Mouse (Mus musculus) forebrain, postnatal 0 days (tissue): ENCODE results near the gene Thbs1. TPM values are rescaled to one million over a fixed set of nuclear protein-coding genes. Genes with fewer than 3 reads are reported as not detected.

Experiments
- ATAC-seq: fragments of 200-750 bp; cut with Nextera tagmentation; 2 replicates; pipeline ENCODE4 v1.8.0; 2017; ENCODE audit warnings: mild to moderate bottlenecking, moderate library complexity
- DNase-seq: peaks from one replicate; pipeline ENCODE4 v3.0.0-alpha.2; 2015
- H3K27ac ChIP-seq: fragments of 300-500 bp; sonication (generic); 2 replicates; pipeline ENCODE4 v1.5.1; 2014; ENCODE audit warnings: low read depth, mild to moderate bottlenecking, antibody characterized with exemption, low read length, moderate library complexity, mixed read lengths
- H3K27me3 ChIP-seq: fragments of 300-500 bp; sonication (generic); 2 replicates; pipeline ENCODE4 v1.6.1; 2014; ENCODE audit warnings: mild to moderate bottlenecking, low read length, mixed read lengths; ENCODE audit not compliant: insufficient read depth
- H3K36me3 ChIP-seq: fragments of 300-500 bp; sonication (generic); 2 replicates; pipeline ENCODE4 v1.6.1; 2014; ENCODE audit warnings: mild to moderate bottlenecking, moderate library complexity; ENCODE audit not compliant: insufficient read depth
- H3K4me1 ChIP-seq: fragments of 300-500 bp; sonication (generic); 2 replicates; pipeline ENCODE4 v1.6.1; 2014; ENCODE audit warnings: antibody characterized with exemption; ENCODE audit not compliant: insufficient read depth
- H3K4me2 ChIP-seq: fragments of 300-500 bp; sonication (generic); 2 replicates; pipeline ENCODE4 v1.6.1; 2014; ENCODE audit warnings: low read depth, mild to moderate bottlenecking, moderate library complexity
- H3K4me3 ChIP-seq: fragments of 300-500 bp; sonication (generic); 2 replicates; pipeline ENCODE4 v1.5.1; 2014; ENCODE audit warnings: low read depth, low read length, mixed read lengths
- H3K9ac ChIP-seq: fragments of 300-500 bp; sonication (generic); 2 replicates; pipeline ENCODE4 v1.6.1; 2014; ENCODE audit warnings: mild to moderate bottlenecking
- H3K9me3 ChIP-seq: fragments of 300-500 bp; sonication (generic); 2 replicates; pipeline ENCODE4 v1.6.1; 2016; ENCODE audit warnings: low read length
- CTCF ChIP-seq: sonication (generic); IDR thresholded peaks from 2 replicates; pipeline ENCODE4 v1.5.1; 2016; ENCODE audit warnings: antibody characterized with exemption, control low read depth, low read depth
- WGBS: fragments of 180-500 bp; shearing (Covaris S2); extraction: QIAGEN DNeasy Blood & Tissue Kit; methylation state at CpG from one replicate; pipeline ENCODE4 v1.1.7; 2014; 5-methylcytosine and 5-hydroxymethylcytosine counted together
- polyA plus RNA-seq: library from polyadenylated mRNA; unstranded; fragments of >200 nt; fragmentation: Nextera tagmentation; extraction: Ambion mirVana; gene quantifications from 2 replicates; pipeline ENCODE4 v1.2.1, GENCODE M21; 2015
- total RNA-seq: library from RNA; depleted of rRNA; stranded (reverse); fragments of >200 nt; gene quantifications from 2 replicates; pipeline ENCODE4 v1.2.3, GENCODE M21; 2014

Thbs1 gene
- total and polyA plus RNA-seq, 2 experiments from 2014 or later, result 4.4 to 16.0 TPM

GRCm38 (mm10) chr2:118125211-118125939 lies 13.7 kb downstream of the Thbs1 start:
- no peak for ATAC-seq
- Histone ChIP-seq H3K4me1 (no peaks in the 10 kb centered on the region), H3K27ac (no peak overlapping the region), H3K9ac (no peak overlapping the region), H3K9me3 (no peaks in the 10 kb centered on the region), H3K27me3 (no peaks in the 10 kb centered on the region), H3K4me3 (no peak overlapping the region), H3K4me2 (no peak overlapping the region), H3K36me3 (no peaks in the 10 kb centered on the region)
- no peak for DNase-seq
- TF ChIP-seq CTCF, result no peak
- WGBS, result 66% methylated on average over 11 of the region's 11 CpGs

GRCm38 (mm10) chr2:118125943-118126470 lies 14.3 kb downstream of the Thbs1 start:
- Histone ChIP-seq H3K4me1 (no peaks in the 10 kb centered on the region), H3K9ac (no peak overlapping the region), H3K4me3 (no peak overlapping the region), H3K27ac (no peak overlapping the region), H3K4me2 (no peak overlapping the region), H3K36me3 (no peaks in the 10 kb centered on the region), H3K27me3 (no peaks in the 10 kb centered on the region), H3K9me3 (no peaks in the 10 kb centered on the region)
- ATAC-seq (no peak), DNase-seq (no peak)
- TF ChIP-seq CTCF, result no peak
- 50% methylated on average over 7 of the region's 7 CpGs for WGBS

- H3K9ac ChIP-seq, result no peak overlapping the region
- 90% methylated on average over 5 of the region's 5 CpGs for WGBS
Measured at GRCm38 (mm10) chr2:118127516-118128288, 16.0 kb downstream of the Thbs1 start.

DNA sequence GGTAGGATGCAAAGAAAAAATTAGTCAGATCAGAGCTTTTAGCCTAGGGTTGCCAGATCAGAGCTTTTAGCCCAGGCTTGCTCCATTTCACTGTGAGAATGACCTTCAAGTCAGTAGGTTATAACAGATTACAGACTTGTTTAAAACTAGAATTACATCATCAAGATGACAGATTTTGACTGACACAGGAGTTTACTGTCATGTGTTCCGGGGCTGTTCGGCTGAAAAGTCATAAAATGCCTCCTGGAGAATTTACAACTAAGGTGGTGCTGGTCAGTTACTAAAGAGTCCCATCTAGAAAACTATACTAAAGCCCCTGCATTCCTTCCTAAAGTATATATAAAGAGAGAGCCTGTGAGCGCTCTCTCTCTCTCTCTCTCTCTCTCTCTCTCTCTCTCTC lies 16.6 kb downstream of the Thbs1 start:
- DNase-seq (no peak), ATAC-seq (no peak)
- H3K36me3 ChIP-seq, result no peaks in the 10 kb centered on the region
- H3K4me3 ChIP-seq, result no peak overlapping the region
- no peak for TF ChIP-seq CTCF
- no peak overlapping the region for H3K9ac ChIP-seq
- H3K4me2 ChIP-seq, result no peak overlapping the region
- H3K9me3 ChIP-seq, result no peaks in the 10 kb centered on the region
- no peaks in the 10 kb centered on the region for H3K27me3 ChIP-seq
- 77% methylated on average over 3 of the region's 3 CpGs for WGBS
- no peaks in the 10 kb centered on the region for H3K4me1 ChIP-seq
- no peak overlapping the region for H3K27ac ChIP-seq

More at GRCm38 (mm10) chr2:118127516-118128288, 16.0 kb downstream of the Thbs1 start:
- Histone ChIP-seq H3K9me3 (no peaks in the 10 kb centered on the region), H3K27me3 (no peaks in the 10 kb centered on the region), H3K36me3 (no peaks in the 10 kb centered on the region), H3K4me1 (no peaks in the 10 kb centered on the region), H3K4me3 (no peak overlapping the region), H3K4me2 (no peak overlapping the region), H3K27ac (no peak overlapping the region)
- TF ChIP-seq CTCF, result no peak
- ATAC-seq (no peak), DNase-seq (no peak)

DNA sequence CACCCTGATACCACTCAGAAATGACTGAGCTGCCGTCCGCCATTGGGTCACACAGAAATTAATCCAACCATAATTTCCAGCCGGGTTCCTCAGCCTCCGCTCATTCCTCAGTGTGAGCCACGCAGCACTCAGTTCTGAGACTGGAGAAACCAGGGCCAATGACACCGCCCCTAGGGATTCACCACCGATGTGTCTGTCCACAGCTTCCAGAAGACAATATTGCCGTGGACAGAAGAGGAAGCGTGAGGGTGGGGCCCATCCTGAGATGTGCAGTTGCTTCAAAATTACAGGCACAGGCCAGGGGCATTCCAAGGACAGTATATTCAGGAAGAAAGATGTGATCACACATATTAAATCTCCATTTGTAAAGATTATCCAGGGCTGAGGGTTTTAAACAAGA lies 25.4 kb downstream of the Thbs1 start:
- Histone ChIP-seq H3K4me3 (no peak overlapping the region), H3K4me2 (no peak overlapping the region), H3K9ac (no peak overlapping the region), H3K27ac (no peak overlapping the region), H3K36me3 (no peaks in the 10 kb centered on the region), H3K27me3 (no peaks in the 10 kb centered on the region), H3K4me1 (no peaks in the 10 kb centered on the region), H3K9me3 (no peaks in the 10 kb centered on the region)
- no peak for TF ChIP-seq CTCF
- ATAC-seq (no peak), DNase-seq (no peak)
- 92% methylated on average over 9 of the region's 9 CpGs for WGBS

DNA sequence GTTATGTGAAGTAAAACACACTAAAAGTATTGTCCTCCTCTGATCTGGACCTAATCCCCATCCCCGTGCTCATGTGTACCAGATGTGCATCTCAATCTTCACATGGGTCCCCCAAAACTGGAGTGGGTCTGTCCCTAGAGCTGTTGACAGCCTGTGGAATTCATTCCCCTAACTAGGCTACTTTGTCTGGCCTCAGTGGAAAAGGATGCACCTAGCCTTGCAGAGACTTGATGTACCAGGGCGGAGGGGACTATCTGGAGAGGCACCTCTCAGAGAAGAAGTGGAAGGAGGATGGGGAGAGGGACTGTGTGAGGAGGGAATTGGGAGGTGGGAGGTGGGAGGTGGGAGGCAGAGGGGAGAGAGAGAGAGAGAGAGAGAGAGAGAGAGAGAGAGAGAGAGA lies 26.1 kb downstream of the Thbs1 start:
- no peak for TF ChIP-seq CTCF
- H3K27ac ChIP-seq, result no peak overlapping the region
- H3K4me2 ChIP-seq, result no peak overlapping the region
- DNase-seq (no peak), ATAC-seq (no peak)
- no peak overlapping the region for H3K4me3 ChIP-seq
- no peaks in the 10 kb centered on the region for H3K27me3 ChIP-seq
- H3K9ac ChIP-seq, result no peak overlapping the region
- H3K9me3 ChIP-seq, result no peaks in the 10 kb centered on the region
- 90% methylated on average over 2 of the region's 2 CpGs for WGBS
- no peaks in the 10 kb centered on the region for H3K36me3 ChIP-seq
- no peaks in the 10 kb centered on the region for H3K4me1 ChIP-seq

GRCm38 (mm10) chr2:118139261-118139660 lies 27.6 kb downstream of the Thbs1 start:
- WGBS, result 77% methylated on average over 6 of the region's 6 CpGs
- H3K9ac ChIP-seq, result no peak overlapping the region

More at GRCm38 (mm10) chr2:118139261-118139660, 27.6 kb downstream of the Thbs1 start:
- no peaks in the 10 kb centered on the region for H3K36me3 ChIP-seq
- no peak overlapping the region for H3K27ac ChIP-seq
- H3K4me2 ChIP-seq, result no peak overlapping the region
- no peaks in the 10 kb centered on the region for H3K27me3 ChIP-seq
- ATAC-seq, result no peak
- no peaks in the 10 kb centered on the region for H3K9me3 ChIP-seq
- no peaks in the 10 kb centered on the region for H3K4me1 ChIP-seq
- no peak for DNase-seq
- H3K4me3 ChIP-seq, result no peak overlapping the region
- TF ChIP-seq CTCF, result no peak
